Mouse (Mus musculus) urinary bladder, postnatal 25 days (tissue): ENCODE results near the gene Mea1.

ENCODE experiments used
- DNase-seq: peaks from one replicate; pipeline ENCODE4 v3.0.0; 2022; ENCODE audit warnings: low spot score

Mea1 gene

GRCm38 (mm10) chr17:46669911-46670310 lies 8.7 kb upstream of the Mea1 start:
- DNase-seq: no peak

GRCm38 (mm10) chr17:46673850-46674529 lies 4.6 kb upstream of the Mea1 start, which contains the start of gene Rrp36:
Gene Rrp36 (minus strand): TSS chr17:46674352.
- DNase-seq: peak; percentile 83

- DNase-seq: no peak
Measured at GRCm38 (mm10) chr17:46674530-46675283, 3.9 kb upstream of the Mea1 start.

GRCm38 (mm10) chr17:46678911-46679310 lies 318 bp downstream of the Mea1 start:
- DNase-seq: no peak

- peak; percentile 55 for DNase-seq
Measured at GRCm38 (mm10) chr17:46679843-46680759, 1.5 kb downstream of the Mea1 start.

- DNase-seq: peak; percentile 94
Measured at GRCm38 (mm10) chr17:46680760-46681373, 2.3 kb downstream of the Mea1 start, which contains the start of gene Klhdc3. Gene Klhdc3 (minus strand): TSS chr17:46680914.

GRCm38 (mm10) chr17:46681466-46682118 lies 3.0 kb downstream of the Mea1 start:
- no peak for DNase-seq

- no peak for DNase-seq
Measured at GRCm38 (mm10) chr17:46682654-46683389, 4.2 kb downstream of the Mea1 start.

GRCm38 (mm10) chr17:46685913-46686312 lies 7.3 kb downstream of the Mea1 start:
- no peak for DNase-seq

- DNase-seq: no peak
Measured at GRCm38 (mm10) chr17:46690665-46691064, 12.1 kb downstream of the Mea1 start.

GRCm38 (mm10) chr17:46691390-46691789 lies 12.8 kb downstream of the Mea1 start:
- DNase-seq: no peak

GRCm38 (mm10) chr17:46694517-46695063 lies 16.0 kb downstream of the Mea1 start:
- DNase-seq: no peak

GRCm38 (mm10) chr17:46698515-46698914 lies 19.9 kb downstream of the Mea1 start:
- DNase-seq: no peak

GRCm38 (mm10) chr17:46699245-46699644 lies 20.7 kb downstream of the Mea1 start:
- no peak for DNase-seq

GRCm38 (mm10) chr17:46699912-46700311 lies 21.3 kb downstream of the Mea1 start:
- DNase-seq: no peak

- DNase-seq: no peak
Measured at GRCm38 (mm10) chr17:46701489-46701888, 22.9 kb downstream of the Mea1 start.

- DNase-seq: no peak
Measured at GRCm38 (mm10) chr17:46702100-46702499, 23.5 kb downstream of the Mea1 start.

- DNase-seq: no peak
Measured at GRCm38 (mm10) chr17:46702506-46702905, 23.9 kb downstream of the Mea1 start.

- no peak for DNase-seq
Measured at GRCm38 (mm10) chr17:46703971-46704886, 25.6 kb downstream of the Mea1 start.
